13 mouse cellular contexts compared by ENCODE assay signal in the genomic region with DNA sequence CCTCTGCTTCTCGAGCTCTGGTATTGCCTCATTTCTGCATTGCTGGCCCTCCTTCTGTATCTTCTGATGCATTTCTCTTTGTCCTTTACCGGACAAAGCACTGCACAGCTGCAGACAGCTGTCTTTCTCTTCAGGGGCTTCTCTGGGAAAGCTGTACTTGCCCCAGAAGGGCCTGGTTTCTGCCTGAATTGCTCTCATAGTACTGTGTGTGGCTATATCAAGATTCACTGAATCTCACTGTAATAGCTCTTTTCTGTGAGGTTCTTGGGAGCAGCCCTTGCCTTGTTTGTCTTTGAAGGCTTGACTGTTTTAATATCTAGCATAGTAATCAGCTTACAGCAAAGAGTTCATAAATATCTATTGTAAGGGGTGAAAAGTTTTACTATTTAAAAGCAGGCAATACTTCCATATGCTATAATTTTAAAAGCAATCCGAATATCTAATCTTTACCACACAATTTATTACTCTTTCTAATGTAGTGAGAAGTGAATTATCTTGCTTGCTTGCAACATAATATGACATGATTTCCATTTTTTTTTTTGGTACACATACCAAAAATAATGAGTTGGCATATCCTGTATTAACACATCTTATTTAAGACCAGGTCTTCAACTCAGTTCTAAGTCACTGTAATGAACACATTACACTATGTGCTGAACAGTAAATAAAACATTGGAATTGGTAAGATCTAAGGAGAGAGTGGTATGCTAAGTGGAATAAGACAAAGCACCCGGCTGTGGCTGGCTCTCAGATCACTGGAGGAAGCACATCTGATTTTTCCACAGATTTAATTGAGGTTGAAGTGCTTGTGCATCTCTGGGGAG.
A peak's percentile ranks its signal among the peaks of the same experiment; 100 is the strongest.
DNase-seq lines count a peak whose midpoint lies in the region; ATAC-seq lines count a peak whose summit lies in the region.
"Had no signal": no experiment of that assay in that cellular context is flagged by ENCODE, and none has a peak within 500 bp of the region (broad histone marks: within the 10 kb centered on the region; RNA-seq: fewer than 3 reads in every experiment).

No protein-coding gene starts in this region.

- no peaks in the 10 kb centered on the region for H3K36me3 ChIP-seq in kidney, embryonic 14.5 days (ENCODE audit: control insufficient read depth, insufficient read depth, low read length)
- H3K36me3 ChIP-seq in midbrain, embryonic 12.5 days: no peaks in the 10 kb centered on the region
- H3K36me3 ChIP-seq in midbrain, embryonic 15.5 days (replicated peaks): no peaks in the 10 kb centered on the region
- no peaks in the 10 kb centered on the region for H3K36me3 ChIP-seq in neural tube, embryonic 15.5 days
- H3K36me3 ChIP-seq: liver, embryonic 12.5 days had no signal

- H3K4me2 ChIP-seq in kidney, embryonic 14.5 days (replicated peaks; ENCODE audit: low read depth, low read length): no peak overlapping the region
- H3K4me2 ChIP-seq in midbrain, embryonic 12.5 days (replicated peaks): no peak overlapping the region
- no peak overlapping the region for H3K4me2 ChIP-seq in midbrain, embryonic 15.5 days
- no peak overlapping the region for H3K4me2 ChIP-seq in neural tube, embryonic 15.5 days
- H3K4me2 ChIP-seq: hindbrain, embryonic 14.5 days; liver, embryonic 12.5 days had no signal

- no peak for DNase-seq in kidney, postnatal 25 days
- peak; percentile 21 for DNase-seq in lung, postnatal 25 days (ENCODE audit: low spot score)
- no peak for DNase-seq in c-Kit-positive CD71-positive TER-119-positive erythroid progenitor cells, embryonic 14.5 days (ENCODE audit: low spot score)
- DNase-seq: cerebellum, adult 18-20 months; thymus, postnatal 36 days had no signal

- H3K9ac ChIP-seq in kidney, embryonic 14.5 days (ENCODE audit: low read depth, low read length): no peak overlapping the region
- no peak overlapping the region for H3K9ac ChIP-seq in midbrain, embryonic 12.5 days (replicated peaks)
- no peak overlapping the region for H3K9ac ChIP-seq in midbrain, embryonic 15.5 days
- H3K9ac ChIP-seq in neural tube, embryonic 15.5 days (replicated peaks): no peak overlapping the region
- H3K9ac ChIP-seq: hindbrain, embryonic 14.5 days; liver, embryonic 12.5 days had no signal

- ATAC-seq in kidney, embryonic 14.5 days (ENCODE audit: low FRiP score, low TSS enrichment): peak; percentile 60; the same call in 1 of the 2 replicates
- 0 out of 2 replicates have a peak, but pooled peaks have one; percentile 12 for ATAC-seq in midbrain, embryonic 12.5 days (ENCODE audit: low FRiP score, low read depth)
- ATAC-seq in midbrain, embryonic 15.5 days (replicated peaks): no peak
- ATAC-seq in neural tube, embryonic 15.5 days (ENCODE audit: low FRiP score): peak; percentile 8; the same call in 1 of the 2 replicates
- ATAC-seq: CD4-positive, CD25-positive, alpha-beta regulatory T cell, adult 4 months; liver, embryonic 12.5 days had no signal

- no peak overlapping the region for H3K4me3 ChIP-seq in kidney, embryonic 14.5 days (ENCODE audit: low read length)
- H3K4me3 ChIP-seq in midbrain, embryonic 12.5 days: no peak overlapping the region
- no peak overlapping the region for H3K4me3 ChIP-seq in midbrain, embryonic 15.5 days
- no peak overlapping the region for H3K4me3 ChIP-seq in neural tube, embryonic 15.5 days (replicated peaks)
- H3K4me3 ChIP-seq: erythroblast, embryonic 14.5 days; liver, embryonic 12.5 days had no signal

- H3K4me1 ChIP-seq in kidney, embryonic 14.5 days (ENCODE audit: control insufficient read depth, insufficient read depth, low read length): 0 out of 2 replicates have a peak, but pooled peaks cover 5% of the 10 kb centered on the region
- H3K4me1 ChIP-seq in midbrain, embryonic 12.5 days: peaks cover 7% of the 10 kb centered on the region; the same call in 1 of the 2 replicates
- H3K4me1 ChIP-seq in midbrain, embryonic 15.5 days: 0 out of 2 replicates have a peak, but pooled peaks cover 6% of the 10 kb centered on the region
- H3K4me1 ChIP-seq in neural tube, embryonic 15.5 days: peaks cover 7% of the 10 kb centered on the region; the same call in 1 of the 2 replicates
- H3K4me1 ChIP-seq: liver, embryonic 12.5 days had no signal

- no peaks in the 10 kb centered on the region for H3K9me3 ChIP-seq in kidney, embryonic 14.5 days (ENCODE audit: control insufficient read depth, low read length)
- no peaks in the 10 kb centered on the region for H3K9me3 ChIP-seq in midbrain, embryonic 12.5 days
- no peaks in the 10 kb centered on the region for H3K9me3 ChIP-seq in midbrain, embryonic 15.5 days
- H3K9me3 ChIP-seq in neural tube, embryonic 15.5 days (replicated peaks): no peaks in the 10 kb centered on the region
- H3K9me3 ChIP-seq: liver, embryonic 12.5 days had no signal

- peak overlapping the region; percentile 10; the same call in 1 of the 2 replicates for H3K27ac ChIP-seq in kidney, embryonic 14.5 days (ENCODE audit: low read depth, low read length)
- H3K27ac ChIP-seq in midbrain, embryonic 12.5 days (replicated peaks): peak overlapping the region; percentile 58; the same call in 1 of the 2 replicates
- no peak overlapping the region for H3K27ac ChIP-seq in midbrain, embryonic 15.5 days
- no peak overlapping the region for H3K27ac ChIP-seq in neural tube, embryonic 15.5 days (replicated peaks)
- H3K27ac ChIP-seq: hindbrain, embryonic 14.5 days; liver, embryonic 12.5 days had no signal

- WGBS in kidney, embryonic 14.5 days: 40% methylated on average over 4 of the region's 4 CpGs
- 31% methylated on average over 4 of the region's 4 CpGs for WGBS in midbrain, embryonic 12.5 days
- 41% methylated on average over 4 of the region's 4 CpGs for WGBS in midbrain, embryonic 15.5 days
- WGBS in neural tube, embryonic 15.5 days: 28% methylated on average over 4 of the region's 4 CpGs

- H3K27me3 ChIP-seq in kidney, embryonic 14.5 days (ENCODE audit: control insufficient read depth, insufficient read depth, low read length): no peaks in the 10 kb centered on the region
- no peaks in the 10 kb centered on the region for H3K27me3 ChIP-seq in midbrain, embryonic 12.5 days
- no peaks in the 10 kb centered on the region for H3K27me3 ChIP-seq in midbrain, embryonic 15.5 days (replicated peaks)
- H3K27me3 ChIP-seq in neural tube, embryonic 15.5 days (replicated peaks): no peaks in the 10 kb centered on the region
- H3K27me3 ChIP-seq: liver, embryonic 12.5 days had no signal

Comparison
In these comparisons a context has a peak if more than half of its experiments do, and no peak if none do; other contexts are left out.
1. H3K27ac ChIP-seq: peak in kidney, embryonic 14.5 days (single experiment) and midbrain, embryonic 12.5 days (single experiment); none in midbrain, embryonic 15.5 days (single experiment) and neural tube, embryonic 15.5 days (single experiment).